Comparison of ENCODE assay signal across 17 mouse cellular contexts in genomic region chr5:4088190-4088589, GRCm38 (mm10).
"Had no signal": no experiment of that assay in that cellular context is flagged by ENCODE, and none has a peak within 500 bp of the region (broad histone marks: within the 10 kb centered on the region; RNA-seq: fewer than 3 reads in every experiment).

No protein-coding gene starts in this region.

- H3K27ac ChIP-seq: neural tube, embryonic 12.5 days; neural tube, embryonic 13.5 days; neural tube, embryonic 15.5 days; stomach, embryonic 15.5 days; stomach, postnatal 0 days had no signal

- DNase-seq: retina, postnatal 1 day; right cerebral cortex, adult 18-20 months; right cerebral cortex, postnatal 14 days; right cerebral cortex, postnatal 25 days; right cerebral cortex, postnatal 4 days; spleen, adult 18-20 months; thymus, adult 18-20 months; thymus, adult 2 months; thymus, postnatal 14 days; thymus, postnatal 25 days; thymus, postnatal 36 days; thymus, postnatal 4 days had no signal

- H3K27me3 ChIP-seq: neural tube, embryonic 12.5 days; neural tube, embryonic 13.5 days; neural tube, embryonic 15.5 days; stomach, embryonic 15.5 days had no signal

- H3K4me2 ChIP-seq: neural tube, embryonic 12.5 days; neural tube, embryonic 13.5 days; neural tube, embryonic 15.5 days; stomach, embryonic 15.5 days had no signal

- H3K4me3 ChIP-seq: neural tube, embryonic 12.5 days; neural tube, embryonic 13.5 days; neural tube, embryonic 15.5 days; stomach, embryonic 15.5 days had no signal

- H3K9me3 ChIP-seq: neural tube, embryonic 12.5 days; neural tube, embryonic 13.5 days; neural tube, embryonic 15.5 days; stomach, embryonic 15.5 days had no signal

- H3K9ac ChIP-seq: neural tube, embryonic 12.5 days; neural tube, embryonic 13.5 days; neural tube, embryonic 15.5 days; stomach, embryonic 15.5 days had no signal

- H3K4me1 ChIP-seq: neural tube, embryonic 12.5 days; stomach, embryonic 15.5 days had no signal
